In genomic region chr1:73959758-73960157, GRCm38 (mm10) we compare ENCODE assay signal across 18 mouse cellular contexts.
DNase-seq lines count a peak whose midpoint lies in the region; ATAC-seq and TF ChIP-seq lines count a peak whose summit lies in the region.
"Had no signal": no experiment of that assay in that cellular context is flagged by ENCODE, and none has a peak within 500 bp of the region (broad histone marks: within the 10 kb centered on the region; RNA-seq: fewer than 3 reads in every experiment).

No protein-coding gene starts in this region.

- peaks cover 18% of the 10 kb centered on the region for H3K36me3 ChIP-seq in heart, embryonic 12.5 days
- H3K36me3 ChIP-seq in lung, postnatal 0 days (ENCODE audit: insufficient read depth, low read length) = peaks cover 27% of the 10 kb centered on the region
- peaks cover 7% of the 10 kb centered on the region for H3K36me3 ChIP-seq in myocyte (ENCODE audit: control insufficient read depth, insufficient read depth)
- H3K36me3 ChIP-seq: forebrain, embryonic 15.5 days; intestine, embryonic 15.5 days; liver, embryonic 13.5 days; midbrain, embryonic 15.5 days had no signal

- H3K4me3 ChIP-seq in heart, embryonic 12.5 days = peak overlapping the region; percentile 14
- H3K4me3 ChIP-seq in lung, postnatal 0 days (ENCODE audit: low read depth, low read length) = no peak overlapping the region
- H3K4me3 ChIP-seq in myocyte = no peak overlapping the region
- H3K4me3 ChIP-seq: embryonic facial prominence, embryonic 13.5 days; forebrain, embryonic 15.5 days; intestine, embryonic 15.5 days; liver, embryonic 13.5 days; midbrain, embryonic 15.5 days had no signal

- TF ChIP-seq CTCF in lung, postnatal 0 days (IDR thresholded peaks at IDR 0.05) = no peak

- peaks cover 83% of the 10 kb centered on the region for H3K79me2 ChIP-seq in myocyte (ENCODE audit: control insufficient read depth, insufficient read depth)

- H3K27me3 ChIP-seq in heart, embryonic 12.5 days (replicated peaks) = no peaks in the 10 kb centered on the region
- no peaks in the 10 kb centered on the region for H3K27me3 ChIP-seq in lung, postnatal 0 days (replicated peaks; ENCODE audit: insufficient read depth, low read length)
- H3K27me3 ChIP-seq in myocyte (ENCODE audit: control insufficient read depth, insufficient read depth, insufficient read length) = no peaks in the 10 kb centered on the region
- H3K27me3 ChIP-seq: embryonic facial prominence, embryonic 13.5 days; forebrain, embryonic 15.5 days; intestine, embryonic 15.5 days; liver, embryonic 13.5 days; midbrain, embryonic 15.5 days had no signal

- no peak for TF ChIP-seq EP300 in lung, postnatal 0 days (IDR thresholded peaks at IDR 0.05)

- peak overlapping the region; percentile 59 for H3K9ac ChIP-seq in heart, embryonic 12.5 days
- no peak overlapping the region for H3K9ac ChIP-seq in lung, postnatal 0 days (replicated peaks; ENCODE audit: low read depth)
- H3K9ac ChIP-seq: embryonic facial prominence, embryonic 13.5 days; forebrain, embryonic 15.5 days; hindbrain, embryonic 14.5 days; intestine, embryonic 15.5 days; liver, embryonic 13.5 days; lung, embryonic 14.5 days; midbrain, embryonic 15.5 days had no signal

- no peak overlapping the region for H3ac ChIP-seq in myocyte (ENCODE audit: control insufficient read depth, insufficient read length)

- peak overlapping the region; percentile 85 for H3K4me2 ChIP-seq in heart, embryonic 12.5 days
- H3K4me2 ChIP-seq in lung, postnatal 0 days (replicated peaks; ENCODE audit: low read depth, low read length) = peak overlapping the region; percentile 14; the same call in 1 of the 2 replicates
- peak overlapping the region; percentile 93 for H3K4me2 ChIP-seq in myocyte (ENCODE audit: low read depth)
- H3K4me2 ChIP-seq: embryonic facial prominence, embryonic 13.5 days; forebrain, embryonic 15.5 days; hindbrain, embryonic 14.5 days; intestine, embryonic 15.5 days; liver, embryonic 13.5 days; lung, embryonic 14.5 days; midbrain, embryonic 15.5 days had no signal

- no peak for ATAC-seq in heart, embryonic 12.5 days (ENCODE audit: insufficient number of reproducible peaks, low FRiP score)
- no peak for ATAC-seq in lung, postnatal 0 days
- ATAC-seq in megakaryocyte progenitor cell, adult 5-6 weeks (replicated peaks; ENCODE audit: poor library complexity) = no peak
- ATAC-seq: forebrain, embryonic 15.5 days; intestine, embryonic 15.5 days; midbrain, embryonic 15.5 days had no signal

- WGBS in heart, embryonic 12.5 days = 48% methylated on average over 10 of the region's 10 CpGs
- WGBS in lung, postnatal 0 days = 71% methylated on average over 10 of the region's 10 CpGs

- no peaks in the 10 kb centered on the region for H3K9me3 ChIP-seq in heart, embryonic 12.5 days (replicated peaks)
- H3K9me3 ChIP-seq in lung, postnatal 0 days (ENCODE audit: low read length) = no peaks in the 10 kb centered on the region
- H3K9me3 ChIP-seq: embryonic facial prominence, embryonic 13.5 days; forebrain, embryonic 15.5 days; intestine, embryonic 15.5 days; liver, embryonic 13.5 days; midbrain, embryonic 15.5 days had no signal

- H3K4me1 ChIP-seq in heart, embryonic 12.5 days (replicated peaks) = peaks cover 97% of the 10 kb centered on the region
- H3K4me1 ChIP-seq in lung, postnatal 0 days (ENCODE audit: insufficient read depth, low read depth, low read length) = peaks cover 75% of the 10 kb centered on the region

- no peak for TF ChIP-seq POLR2A in myocyte (IDR thresholded peaks at IDR 0.05; ENCODE audit: insufficient read length, low read depth)

- no peak for DNase-seq in heart, adult 8-10 months (ENCODE audit: low spot score)
- DNase-seq in lung, postnatal 0 days (ENCODE audit: low spot score) = no peak
- no peak for DNase-seq in lung, postnatal 36 days
- DNase-seq in cerebellum, postnatal 10 days = no peak
- DNase-seq: adrenal gland, postnatal 10 days; cerebellum, adult 9-11 months; kidney, postnatal 36 days; liver, embryonic 13.5 days; lung, embryonic 14.5 days; right cerebral cortex, postnatal 25 days had no signal

- peak overlapping the region; percentile 92 for H3K27ac ChIP-seq in heart, embryonic 12.5 days (ENCODE audit: poor library complexity, severe bottlenecking)
- H3K27ac ChIP-seq in lung, postnatal 0 days (ENCODE audit: low read length) = peak overlapping the region; percentile 38; the same call in 1 of the 2 replicates
- H3K27ac ChIP-seq: embryonic facial prominence, embryonic 13.5 days; forebrain, embryonic 15.5 days; hindbrain, embryonic 14.5 days; intestine, embryonic 15.5 days; liver, embryonic 13.5 days; midbrain, embryonic 15.5 days had no signal

TF ChIP-seq in myocyte, 11 proteins besides CTCF, POLR2A, EP300 and RAD21:
- TF ChIP-seq MYOG (IDR thresholded peaks at IDR 0.05; ENCODE audit: control insufficient read depth in 1 of 3, insufficient read depth in 1 of 3, insufficient read length in 2 of 3, low read depth in 2 of 3) = no peak
- no peak for TF ChIP-seq CEBPB (IDR thresholded peaks at IDR 0.05; ENCODE audit: insufficient read depth, poor library complexity, severe bottlenecking)
- TF ChIP-seq MYOD1 (IDR thresholded peaks at IDR 0.05; ENCODE audit: control insufficient read depth in 1 of 3, insufficient read length in 2 of 3, low read depth in 2 of 3) = no peak
- no peak for TF ChIP-seq TCF3 (IDR thresholded peaks at IDR 0.05; ENCODE audit: insufficient read length, low read depth)
- TF ChIP-seq POLR2AphosphoS2 (IDR thresholded peaks at IDR 0.05; ENCODE audit: insufficient read length, low read depth) = no peak
- no peak for TF ChIP-seq E2F4 (IDR thresholded peaks at IDR 0.05; ENCODE audit: insufficient read depth)
- no peak for TF ChIP-seq MAX (IDR thresholded peaks at IDR 0.05; ENCODE audit: low read depth)
- no peak for TF ChIP-seq REST (IDR thresholded peaks at IDR 0.05; ENCODE audit: insufficient read depth, insufficient read length)
- no peak for TF ChIP-seq USF1 (IDR thresholded peaks at IDR 0.05; ENCODE audit: low read depth)
- TF ChIP-seq TCF12 (IDR thresholded peaks at IDR 0.05; ENCODE audit: insufficient read depth, poor library complexity, severe bottlenecking) = no peak

Comparison
In these comparisons a context has a peak if more than half of its experiments do, and no peak if none do; other contexts are left out.
1. H3K4me2 ChIP-seq: peak in every context shown above with its lines; median percentile 93 in myocyte; 85 in heart, embryonic 12.5 days; 14 in lung, postnatal 0 days.